Mouse (Mus musculus): ENCODE data around the gene Hist1h3f. TPM values are rescaled to one million over a fixed set of nuclear protein-coding genes. Genes with fewer than 3 reads are reported as not detected.
A peak's percentile ranks its signal among the peaks of the same experiment; 100 is the strongest.
"Not testable (repeated sequence)": the region's sequence is repeated elsewhere in the genome, so short reads cannot be mapped to it uniquely, and the experiment has no call there.

The Hist1h3f gene
- total RNA-seq, 2 experiments from 2014 or later, result 16.2 to 17.4 TPM

DNA sequence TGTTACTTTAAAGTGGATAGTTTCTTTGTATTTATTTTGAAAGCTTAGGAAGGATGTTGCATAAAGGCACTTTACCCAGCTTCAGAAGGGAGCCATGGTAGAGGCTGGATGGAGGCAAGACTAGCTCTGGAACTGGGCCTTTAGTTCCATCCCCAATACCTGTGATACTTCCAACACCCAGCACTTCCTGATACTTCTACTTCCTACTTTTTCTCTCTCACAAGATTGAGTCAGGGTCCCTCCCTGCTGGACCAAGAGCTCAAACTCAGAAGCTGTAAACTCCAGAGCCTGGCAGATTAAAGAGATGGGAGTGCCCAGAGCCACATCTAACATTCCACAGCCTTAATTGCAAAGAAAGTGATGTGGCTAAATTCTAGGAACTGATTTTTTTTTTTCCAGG is 40.5 kb downstream of the Hist1h3f start:
- no peak for DNase-seq

- peak; percentile 66 to 68 for DNase-seq
Measured at GRCm38 (mm10) chr13:23585029-23585441, 41.2 kb downstream of the Hist1h3f start.

DNA sequence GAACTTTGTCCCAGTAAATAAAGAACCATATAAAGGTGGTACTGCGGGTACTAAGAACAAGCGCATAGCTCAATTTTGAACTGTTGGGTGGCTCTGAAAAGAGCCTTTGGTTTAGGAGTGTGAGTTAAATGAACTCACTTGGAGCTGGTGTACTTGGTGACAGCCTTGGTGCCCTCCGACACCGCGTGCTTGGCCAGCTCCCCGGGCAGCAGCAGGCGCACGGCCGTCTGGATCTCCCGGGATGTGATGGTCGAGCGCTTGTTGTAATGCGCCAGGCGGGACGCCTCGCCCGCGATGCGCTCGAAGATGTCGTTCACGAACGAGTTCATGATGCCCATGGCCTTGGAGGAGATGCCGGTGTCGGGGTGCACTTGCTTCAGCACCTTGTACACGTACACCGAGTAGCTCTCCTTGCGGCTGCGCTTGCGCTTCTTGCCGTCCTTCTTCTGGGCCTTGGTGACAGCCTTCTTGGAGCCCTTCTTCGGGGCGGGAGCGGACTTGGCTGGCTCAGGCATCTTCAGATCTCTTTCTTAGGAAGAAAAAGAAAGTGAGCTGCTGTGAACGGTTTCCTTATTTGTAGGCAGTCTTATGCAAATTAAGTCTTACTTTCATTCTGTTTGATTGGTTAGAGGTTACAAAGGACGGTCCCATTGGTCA is 41.7 kb downstream of the Hist1h3f start:
- peak; percentile 71 to 75 for DNase-seq

- DNase-seq, result no peak
Measured at GRCm38 (mm10) chr13:23586099-23586939, 42.5 kb downstream of the Hist1h3f start.

- no peak for DNase-seq
Measured at GRCm38 (mm10) chr13:23586940-23587225, 43.0 kb downstream of the Hist1h3f start.

DNA sequence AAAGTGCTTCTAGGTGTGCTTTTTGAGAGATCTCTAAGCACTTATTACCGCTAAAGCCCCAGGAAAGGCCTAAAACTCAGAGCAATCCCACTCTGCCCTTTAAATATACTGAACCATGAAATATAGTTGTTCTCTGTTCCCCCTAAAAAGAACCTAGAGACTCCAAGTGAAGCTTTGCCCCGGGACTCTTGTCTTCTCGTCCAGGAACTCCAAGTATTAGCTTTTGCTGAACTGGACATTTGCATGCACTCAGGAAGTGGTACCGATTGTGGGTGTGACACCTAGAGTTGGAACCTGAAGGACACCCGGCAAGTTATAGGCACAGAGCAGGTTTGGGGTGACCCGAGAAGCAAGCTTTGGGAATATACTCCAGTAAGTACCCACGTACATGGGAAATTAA is 47.4 kb downstream of the Hist1h3f start:
- DNase-seq, result no peak

DNA sequence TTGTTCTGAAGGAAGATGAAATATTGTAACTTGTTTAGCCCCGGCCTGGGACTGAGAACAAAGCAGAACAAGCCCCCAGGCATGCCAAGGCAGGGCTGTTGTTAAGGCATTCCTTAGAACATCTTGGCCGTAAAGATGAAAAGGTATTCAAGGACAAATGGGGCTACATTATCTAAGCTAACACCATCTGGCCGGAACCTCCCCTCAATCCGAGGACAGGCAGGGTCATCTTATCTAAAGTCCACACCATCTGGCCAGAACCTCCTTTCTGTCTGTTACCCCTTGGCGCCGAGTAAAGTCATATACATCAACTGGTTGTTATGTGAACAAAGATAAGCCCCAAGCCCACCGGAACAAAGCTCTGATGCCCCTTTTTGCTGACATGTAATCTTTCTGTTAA is 48.0 kb downstream of the Hist1h3f start:
- DNase-seq, result not testable (repeated sequence)

DNA sequence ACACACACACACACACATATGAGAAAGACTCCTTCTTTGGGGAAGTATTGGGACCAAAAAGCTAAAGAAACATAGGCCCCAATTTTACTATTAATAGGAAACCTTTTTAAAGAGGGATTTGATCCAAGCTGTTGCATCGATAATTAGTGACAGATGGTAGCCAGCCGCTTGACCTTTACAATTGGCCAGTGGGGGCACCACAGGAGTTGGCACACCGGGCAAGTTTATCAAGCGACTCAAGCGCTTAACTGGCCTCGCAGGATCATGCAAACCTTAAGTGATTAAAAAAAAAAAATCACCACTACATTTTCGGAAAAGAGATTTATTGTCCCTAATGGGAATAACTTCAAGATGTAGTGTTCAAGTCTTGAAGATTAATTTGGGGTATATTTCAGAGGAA is 48.8 kb downstream of the Hist1h3f start:
- DNase-seq, result no peak

DNA sequence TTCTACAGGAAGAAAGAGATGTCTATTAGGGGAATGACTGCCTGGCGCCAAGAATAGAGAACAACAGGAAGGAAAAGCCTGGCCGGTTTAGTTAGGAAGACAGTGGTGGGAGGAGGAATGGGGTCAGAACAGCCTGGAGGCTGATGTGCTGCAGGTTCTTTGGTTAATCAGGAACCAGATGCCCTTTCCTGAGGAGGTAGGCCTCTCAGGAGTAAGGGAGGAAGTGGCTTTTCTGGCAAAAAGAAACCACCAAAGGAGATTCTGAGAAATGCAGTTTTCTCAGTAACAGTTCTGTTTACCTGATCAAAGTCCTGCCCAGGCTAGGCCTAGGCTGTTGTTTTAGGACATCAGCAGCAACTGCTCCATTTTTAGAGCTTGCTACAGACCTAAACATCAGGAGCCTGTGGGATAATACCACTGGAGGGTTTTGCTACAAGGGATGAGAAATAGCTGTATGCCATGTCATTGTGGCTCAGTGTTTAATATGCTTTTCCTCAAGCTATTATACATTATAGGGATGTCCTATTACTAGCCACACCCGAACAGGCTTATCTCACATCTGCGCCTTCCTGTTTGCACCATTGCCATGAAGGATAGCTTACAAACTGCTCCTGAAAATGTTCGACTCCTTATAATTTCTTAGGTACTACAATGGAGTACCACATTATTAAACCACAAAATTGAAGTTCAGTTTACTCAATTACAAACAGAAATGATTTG is 49.4 kb downstream of the Hist1h3f start:
- no peak for DNase-seq

Small RNAs within 50 kb of the gene (microRNA-seq; reads per million reads assigned to microRNA genes)
- 0 reads per million in 2 experiments for gene Gm44297
- gene Gm44359, result 0 reads per million in 2 experiments
- gene Gm44394, result 0 reads per million in 2 experiments
- gene n-TStga1, result 0 reads per million in 2 experiments

Other genes with a start within 250 kb of the Hist1h3f start
- gene Zfp322a, start 174.8 kb upstream of the Hist1h3f start, total RNA-seq (2021), result 10 to 100 TPM; 37.7 to 38.8 TPM
- 1 to 10 TPM; 7.9 to 8.7 TPM for gene Abt1, start 120.2 kb upstream of the Hist1h3f start, total RNA-seq (2021)
- gene Btn1a1, start 78.2 kb upstream of the Hist1h3f start, total RNA-seq (2021), result not detected
- under 1 TPM; 0.51 to 0.80 TPM for gene Btn2a2, start 55.2 kb upstream of the Hist1h3f start, total RNA-seq (2021)
- 100 to 1,000 TPM; 363 to 377 TPM for gene Hist1h4h, start 13.0 kb upstream of the Hist1h3f start, total RNA-seq (2021)
- gene Hist1h2af, start 10.1 kb upstream of the Hist1h3f start, total RNA-seq (2021), result 10 to 100 TPM; 12.2 to 14.4 TPM
- gene Hist1h3g, start 8.6 kb upstream of the Hist1h3f start, total RNA-seq (2021), result 1 to 10 TPM; 3.9 to 4.9 TPM
- 1 to 10 TPM; 1.1 to 1.2 TPM for gene Hist1h2bh, start 660 bp upstream of the Hist1h3f start, total RNA-seq (2021)
- gene Hist1h4f, start 7.6 kb downstream of the Hist1h3f start, total RNA-seq (2021), result 100 to 1,000 TPM; 143 to 156 TPM
- 1 to 10 TPM; 4.3 to 6.0 TPM for gene Hist1h1d, start 9.2 kb downstream of the Hist1h3f start, total RNA-seq (2021)
- gene Hist1h3e, start 18.3 kb downstream of the Hist1h3f start, total RNA-seq (2021), result 10 to 100 TPM; 47.8 to 49.2 TPM
- gene Hist1h2ae, start 27.2 kb downstream of the Hist1h3f start, total RNA-seq (2021), result 1 to 10 TPM; 5.6 to 6.4 TPM
- 10 to 100 TPM; 74.7 to 86.4 TPM for gene Hist1h2bg, start 27.3 kb downstream of the Hist1h3f start, total RNA-seq (2021)
- gene Hist1h2bf, start 30.1 kb downstream of the Hist1h3f start, total RNA-seq (2021), result 10 to 100 TPM; 30.2 to 30.9 TPM
- gene Hist1h2ad, start 30.3 kb downstream of the Hist1h3f start, total RNA-seq (2021), result 1 to 10 TPM; 5.2 to 9.9 TPM
- 10 to 100 TPM; 12.8 to 15.5 TPM for gene Hist1h3d, start 31.7 kb downstream of the Hist1h3f start, total RNA-seq (2021)
- gene Hist1h4d, start 37.5 kb downstream of the Hist1h3f start, total RNA-seq (2021), result 100 to 1,000 TPM; 132 to 135 TPM
- gene Hist1h2be, start 77.1 kb downstream of the Hist1h3f start, total RNA-seq (2021), result 10 to 100 TPM; 12.0 to 12.3 TPM
- 10 to 100 TPM; 42.1 to 46.4 TPM for gene Hist1h1e, start 78.5 kb downstream of the Hist1h3f start, total RNA-seq (2021)
- 1 to 10 TPM; 2.7 to 3.5 TPM for gene Hist1h2ac, start 139.9 kb downstream of the Hist1h3f start, total RNA-seq (2021)
- 10 to 100 TPM; 50.8 to 57.7 TPM for gene Hist1h2bc, start 140.1 kb downstream of the Hist1h3f start, total RNA-seq (2021)
- not detected for gene Hist1h1t, start 151.8 kb downstream of the Hist1h3f start, total RNA-seq (2021)
- gene Hist1h4c, start 154.4 kb downstream of the Hist1h3f start, total RNA-seq (2021), result 10 to 100 TPM; 95.4 to 98.7 TPM
- 1 to 10 TPM; 1.7 to 3.0 TPM for gene Hfe, start 166.8 kb downstream of the Hist1h3f start, total RNA-seq (2021)
- 10 to 100 TPM; 52.8 to 55.3 TPM for gene Hist1h1c, start 194.8 kb downstream of the Hist1h3f start, total RNA-seq (2021)
- 1 to 10 TPM; 2.5 to 5.2 TPM for gene Hist1h3c, start 201.6 kb downstream of the Hist1h3f start, total RNA-seq (2021)
- gene Hist1h2bb, start 202.7 kb downstream of the Hist1h3f start, total RNA-seq (2021), result 10 to 100 TPM; 23.0 to 24.2 TPM
- gene Hist1h2ab, start 207.1 kb downstream of the Hist1h3f start, total RNA-seq (2021), result 10 to 100 TPM; 29.8 to 37.0 TPM
- 10 to 100 TPM; 15.0 to 21.4 TPM for gene Hist1h3b, start 208.2 kb downstream of the Hist1h3f start, total RNA-seq (2021)
- 10 to 100 TPM; 83.9 to 89.6 TPM for gene Hist1h4b, start 213.0 kb downstream of the Hist1h3f start, total RNA-seq (2021)
- 10 to 100 TPM; 35.4 to 47.1 TPM for gene Hist1h4a, start 217.2 kb downstream of the Hist1h3f start, total RNA-seq (2021)
- 10 to 100 TPM; 37.3 to 46.3 TPM for gene Hist1h3a, start 218.3 kb downstream of the Hist1h3f start, total RNA-seq (2021)
- gene Hist1h1a, start 219.6 kb downstream of the Hist1h3f start, total RNA-seq (2021), result 10 to 100 TPM; 17.0 to 19.5 TPM
- gene Trim38, start 225.9 kb downstream of the Hist1h3f start, total RNA-seq (2021), result under 1 TPM in 1 of 2 experiments, not detected in 1; 0.18 TPM

Measured in layer of hippocampus, postnatal 36 days (tissue).